ENCODE assay signal across 9 mouse cellular contexts in the genomic region with DNA sequence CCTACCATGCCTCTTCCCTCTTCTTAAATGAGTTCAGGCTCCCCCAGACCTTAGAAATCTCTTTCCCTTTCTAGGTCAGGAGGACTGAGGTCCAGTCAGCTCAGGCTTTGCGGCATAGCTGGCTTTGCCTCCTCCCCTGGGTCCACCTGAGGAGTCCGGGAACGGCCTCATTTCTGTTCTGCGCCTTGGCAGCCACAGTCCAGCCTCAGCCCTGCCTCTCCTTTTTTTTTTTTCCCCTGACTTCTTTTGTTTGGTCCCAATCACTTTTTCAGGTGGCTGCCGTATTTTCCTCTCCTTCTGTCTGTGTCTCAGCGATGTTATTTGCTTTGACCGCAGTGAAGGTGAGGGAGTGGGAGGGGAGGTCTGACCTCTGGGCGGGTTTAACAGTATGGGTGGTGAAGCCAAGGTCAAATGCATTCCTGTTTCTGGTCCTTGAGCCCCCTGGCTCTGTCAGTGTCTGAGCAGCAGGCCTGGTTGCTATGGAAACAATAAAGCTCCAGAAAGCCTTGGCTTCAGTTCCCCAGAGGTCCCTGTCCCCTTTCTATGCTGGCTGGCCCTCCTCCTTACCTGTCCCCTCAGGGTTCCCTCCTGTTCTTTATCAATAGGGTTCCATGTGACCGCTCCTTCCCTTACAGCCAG. TPM values are rescaled to one million over a fixed set of nuclear protein-coding genes. Genes with fewer than 3 reads are reported as not detected.
DNase-seq lines count a peak whose midpoint lies in the region; ATAC-seq and TF ChIP-seq lines count a peak whose summit lies in the region.
"Had no signal": no experiment of that assay in that cellular context is flagged by ENCODE, and none has a peak within 500 bp of the region (broad histone marks: within the 10 kb centered on the region; RNA-seq: fewer than 3 reads in every experiment).

No protein-coding gene starts in this region.

- peak overlapping the region; percentile 54; the same call in 1 of the 2 replicates for H3K27ac ChIP-seq in forebrain, embryonic 12.5 days
- H3K27ac ChIP-seq in midbrain, embryonic 10.5 days (replicated peaks) = peak overlapping the region; percentile 64; the same call in 1 of the 2 replicates

- WGBS in forebrain, embryonic 12.5 days = 47% methylated on average over 9 of the region's 9 CpGs
- 52% methylated on average over 9 of the region's 9 CpGs for WGBS in midbrain, embryonic 10.5 days

- H3K9ac ChIP-seq in forebrain, embryonic 12.5 days = no peak overlapping the region
- H3K9ac ChIP-seq: limb, embryonic 15.5 days had no signal

- 0 out of 2 replicates have a peak, but pooled peaks have one; percentile 18 for ATAC-seq in forebrain, embryonic 12.5 days (ENCODE audit: low FRiP score)
- no peak for ATAC-seq in inflammation-experienced regulatory T-cells, adult 6 months

- H3K9me3 ChIP-seq in E14TG2a.4 (ENCODE audit: low read length) = no peaks in the 10 kb centered on the region
- no peaks in the 10 kb centered on the region for H3K9me3 ChIP-seq in forebrain, embryonic 12.5 days
- no peaks in the 10 kb centered on the region for H3K9me3 ChIP-seq in midbrain, embryonic 10.5 days (replicated peaks)
- H3K9me3 ChIP-seq: limb, embryonic 15.5 days had no signal

- H3K27me3 ChIP-seq in E14TG2a.4 (ENCODE audit: insufficient read depth, low read length) = peaks cover 11% of the 10 kb centered on the region
- H3K27me3 ChIP-seq in forebrain, embryonic 12.5 days = peaks cover 7% of the 10 kb centered on the region; the same call in 1 of the 2 replicates
- H3K27me3 ChIP-seq in midbrain, embryonic 10.5 days (ENCODE audit: low read depth, poor library complexity, severe bottlenecking) = peaks cover 69% of the 10 kb centered on the region

- peaks cover under 1% of the 10 kb centered on the region; the same call in 1 of the 2 replicates for H3K36me3 ChIP-seq in E14TG2a.4 (ENCODE audit: insufficient read depth, low read length)
- no peaks in the 10 kb centered on the region for H3K36me3 ChIP-seq in forebrain, embryonic 12.5 days (replicated peaks)
- H3K36me3 ChIP-seq in midbrain, embryonic 10.5 days = no peaks in the 10 kb centered on the region
- H3K36me3 ChIP-seq: limb, embryonic 15.5 days had no signal

- H3K4me3 ChIP-seq in E14TG2a.4 (replicated peaks; ENCODE audit: low read length) = peak overlapping the region; percentile 48
- no peak overlapping the region for H3K4me3 ChIP-seq in forebrain, embryonic 12.5 days (replicated peaks)
- H3K4me3 ChIP-seq in midbrain, embryonic 10.5 days = no peak overlapping the region
- H3K4me3 ChIP-seq: limb, embryonic 15.5 days had no signal

- H3K4me2 ChIP-seq in forebrain, embryonic 12.5 days = no peak overlapping the region
- H3K4me2 ChIP-seq: limb, embryonic 15.5 days had no signal

- peaks cover 81% of the 10 kb centered on the region for H3K4me1 ChIP-seq in E14TG2a.4 (replicated peaks; ENCODE audit: low read depth, low read length)
- H3K4me1 ChIP-seq in forebrain, embryonic 12.5 days = peaks cover 49% of the 10 kb centered on the region
- H3K4me1 ChIP-seq in midbrain, embryonic 10.5 days = peaks cover 65% of the 10 kb centered on the region

- TF ChIP-seq CTCF in E14TG2a.4 (conservative IDR thresholded peaks at IDR 0.05; ENCODE audit: low read length) = no peak

- peak; percentile 31 for DNase-seq in cerebellum, adult 11 months
- no peak for DNase-seq in cerebellum, adult 8-10 months
- DNase-seq in midbrain, embryonic 10.5 days (ENCODE audit: low spot score) = no peak
- DNase-seq in thymus, postnatal 4 days = no peak
- DNase-seq in layer of hippocampus, postnatal 25 days (ENCODE audit: extremely low spot score in 1 of 2, low spot score in 1 of 2) = no peak

RNA-seq across cellular contexts. Expression of gene Nrxn2, which starts 34.3 kb away (rescaled TPM):
- 17.1 and 17.6 TPM in 2 replicates for polyA plus RNA-seq in forebrain, embryonic 12.5 days (2016; fragmentation: Nextera tagmentation; extraction: Ambion mirVana)
- polyA plus RNA-seq in midbrain, embryonic 10.5 days (2016; fragmentation: Nextera tagmentation; extraction: Ambion mirVana) = 5.1 and 7.2 TPM in 2 replicates
- polyA plus RNA-seq in inflammation-experienced regulatory T-cells, adult 6 months (2017; shearing (Covaris generic)) = under 1 TPM in 1 of 3 experiments, not detected in 2; 0.26 TPM
- 100 to 1,000 TPM; 404 to 465 TPM for total RNA-seq in layer of hippocampus, postnatal 25 days (2021)

RNA-seq across cellular contexts. Expression of gene Rasgrp2, which starts 53.7 kb away (rescaled TPM):
- polyA plus RNA-seq in forebrain, embryonic 12.5 days (2016; fragmentation: Nextera tagmentation; extraction: Ambion mirVana) = 13.1 and 15.1 TPM in 2 replicates
- polyA plus RNA-seq in midbrain, embryonic 10.5 days (2016; fragmentation: Nextera tagmentation; extraction: Ambion mirVana) = 13.5 and 16.3 TPM in 2 replicates
- 100 to 1,000 TPM in 1 of 3 experiments, 10 to 100 TPM in 2; 59.9 to 201 (median 68.4) TPM for polyA plus RNA-seq in inflammation-experienced regulatory T-cells, adult 6 months (2017; shearing (Covaris generic))
- 10 to 100 TPM; 29.3 to 29.8 TPM for total RNA-seq in layer of hippocampus, postnatal 25 days (2021)
